Mouse (Mus musculus): ENCODE measurements around the gene Kcnj10. TPM values are rescaled to one million over a fixed set of nuclear protein-coding genes. Genes with fewer than 3 reads are reported as not detected.

The Kcnj10 gene
- total and polyA plus RNA-seq, 3 experiments, result 0.04 to 0.72 TPM; not detected in 1

DNA sequence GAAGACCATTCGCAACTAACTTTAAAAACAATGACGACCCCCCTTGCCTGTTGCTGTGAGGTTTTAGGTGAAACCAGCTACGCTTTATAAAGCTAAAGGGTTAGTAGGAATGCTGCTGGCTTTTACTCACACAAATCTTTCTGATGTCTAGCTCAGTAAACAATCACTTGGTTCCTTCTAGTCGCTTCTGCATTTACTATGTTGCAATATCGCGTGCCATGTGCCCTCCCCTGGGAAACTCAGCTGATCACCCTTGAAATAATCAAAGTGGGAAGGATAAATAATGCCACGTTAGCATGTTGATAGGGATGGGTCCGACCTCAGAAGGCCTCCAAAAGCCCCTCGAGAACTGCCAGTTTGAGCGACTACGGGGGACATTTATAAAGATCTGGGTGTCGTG is 6.4 kb downstream of the Kcnj10 start:
- H3K27me3 ChIP-seq (ENCODE audit: control insufficient read depth in 1 of 2, insufficient read depth in 2 of 2, low read length in 2 of 2), result peaks cover 0 to 4% of the 10 kb centered on the region in 2 experiments
- H3K4me1 ChIP-seq (ENCODE audit: control insufficient read depth in 1 of 2, insufficient read depth in 2 of 2, low read length in 2 of 2), result no peaks in the 10 kb centered on the region
- no peak overlapping the region for H3K27ac ChIP-seq (ENCODE audit: control insufficient read depth, low read depth, low read length)
- no peaks in the 10 kb centered on the region for H3K36me3 ChIP-seq (ENCODE audit: control insufficient read depth in 1 of 2, insufficient read depth in 2 of 2, low read length in 2 of 2)
- DNase-seq (ENCODE audit: low read depth, low spot score), result no peak
- H3K4me3 ChIP-seq (ENCODE audit: control insufficient read depth in 1 of 2, insufficient read depth in 1 of 2, low read depth in 2 of 2, low read length in 2 of 2), result no peak overlapping the region
- H3K9ac ChIP-seq (ENCODE audit: control insufficient read depth, low read depth, low read length, poor library complexity, severe bottlenecking), result no peak overlapping the region
- H3K79me2 ChIP-seq (ENCODE audit: control insufficient read depth, insufficient read depth, low read length, poor library complexity), result no peaks in the 10 kb centered on the region
- no peaks in the 10 kb centered on the region for H3K9me3 ChIP-seq (replicated peaks; ENCODE audit: insufficient read depth, low read length)
- TF ChIP-seq POLR2AphosphoS5 (IDR thresholded peaks at IDR 0.05; ENCODE audit: borderline replicate concordance, low read depth, low read length), result no peak
- TF ChIP-seq MYC (IDR thresholded peaks at IDR 0.05; ENCODE audit: low read depth, low read length), result no peak
- TF ChIP-seq MAX (IDR thresholded peaks at IDR 0.05; ENCODE audit: low read length), result no peak
- no peak for TF ChIP-seq USF2 (IDR thresholded peaks at IDR 0.05; ENCODE audit: borderline replicate concordance in 1 of 2, insufficient read depth in 1 of 2, low read depth in 1 of 2, low read length in 2 of 2)
- no peak for TF ChIP-seq MAZ (IDR thresholded peaks at IDR 0.05; ENCODE audit: low read depth, low read length)
- TF ChIP-seq CTCF (IDR thresholded peaks at IDR 0.05 in 2 of 3, conservative IDR thresholded peaks at IDR 0.05 in 1 of 3; ENCODE audit: control insufficient read depth in 1 of 3, insufficient read depth in 1 of 3, low read depth in 2 of 3, low read length in 3 of 3, poor library complexity in 1 of 3, severe bottlenecking in 1 of 3), result no peak
- TF ChIP-seq JUND (IDR thresholded peaks at IDR 0.05; ENCODE audit: low read depth, low read length), result no peak

DNA sequence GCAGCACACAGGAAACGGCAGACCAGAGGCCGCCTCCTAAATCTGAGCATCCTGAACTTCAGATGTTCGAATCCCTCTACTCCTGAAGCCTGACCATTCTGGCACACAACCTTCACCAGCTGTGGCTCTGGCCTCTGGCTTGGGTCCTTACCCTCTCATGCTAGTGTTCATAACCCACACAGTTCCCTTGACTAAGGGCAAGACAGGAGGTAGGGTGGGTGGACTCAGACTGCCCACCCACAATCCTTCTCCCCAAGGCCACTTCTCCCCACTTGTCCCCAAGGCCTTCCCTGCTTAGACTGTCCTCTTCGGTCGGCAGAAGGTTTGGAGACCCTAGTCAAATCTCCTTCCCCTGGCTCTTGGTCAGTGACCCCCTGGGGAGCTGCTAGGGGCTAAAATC is 8.5 kb downstream of the Kcnj10 start:
- Histone ChIP-seq H3K79me2 (ENCODE audit: control insufficient read depth, insufficient read depth, low read length, poor library complexity) (no peaks in the 10 kb centered on the region), H3K27ac (ENCODE audit: control insufficient read depth, low read depth, low read length) (no peak overlapping the region), H3K36me3 (ENCODE audit: control insufficient read depth in 1 of 2, insufficient read depth in 2 of 2, low read length in 2 of 2) (no peaks in the 10 kb centered on the region), H3K9me3 (replicated peaks; ENCODE audit: insufficient read depth, low read length) (no peaks in the 10 kb centered on the region), H3K4me3 (ENCODE audit: control insufficient read depth in 1 of 2, insufficient read depth in 1 of 2, low read depth in 2 of 2, low read length in 2 of 2) (no peak overlapping the region), H3K9ac (ENCODE audit: control insufficient read depth, low read depth, low read length, poor library complexity, severe bottlenecking) (no peak overlapping the region), H3K4me1 (ENCODE audit: control insufficient read depth in 1 of 2, insufficient read depth in 2 of 2, low read length in 2 of 2) (no peaks in the 10 kb centered on the region), H3K27me3 (ENCODE audit: control insufficient read depth in 1 of 2, insufficient read depth in 2 of 2, low read length in 2 of 2) (peaks cover 3 to 9% of the 10 kb centered on the region in 2 experiments)
- TF ChIP-seq CTCF (IDR thresholded peaks at IDR 0.05 in 2 of 3, conservative IDR thresholded peaks at IDR 0.05 in 1 of 3; ENCODE audit: control insufficient read depth in 1 of 3, insufficient read depth in 1 of 3, low read depth in 2 of 3, low read length in 3 of 3, poor library complexity in 1 of 3, severe bottlenecking in 1 of 3) (no peak), ELF1 (IDR thresholded peaks at IDR 0.05; ENCODE audit: low read depth, low read length) (no peak), USF1 (IDR thresholded peaks at IDR 0.05; ENCODE audit: low read depth, low read length) (no peak), MAFK (IDR thresholded peaks at IDR 0.05; ENCODE audit: borderline replicate concordance, low read depth, low read length) (no peak), NELFE (IDR thresholded peaks at IDR 0.05; ENCODE audit: low read depth, low read length) (no peak), CHD2 (IDR thresholded peaks at IDR 0.05; ENCODE audit: low read length) (no peak), UBTF (IDR thresholded peaks at IDR 0.05; ENCODE audit: borderline replicate concordance, insufficient read depth, low read depth, low read length) (no peak), ZNF384 (IDR thresholded peaks at IDR 0.05; ENCODE audit: low read depth, low read length) (no peak), GATA1 (IDR thresholded peaks at IDR 0.05; ENCODE audit: low read depth, low read length) (no peak)
- no peak for DNase-seq (ENCODE audit: low read depth, low spot score)
